Mouse (Mus musculus) layer of hippocampus, adult 2 months (tissue): Measurements from ENCODE around the gene Rtp4. TPM values are rescaled to one million over a fixed set of nuclear protein-coding genes. Genes with fewer than 3 reads are reported as not detected.

ENCODE experiments used
- DNase-seq, 2 experiments: peaks; one replicate each; pipeline ENCODE4 v3.0.0; 2022; ENCODE audit warnings: low spot score in 2 of 2
- H3K27ac ChIP-seq: fragments of 200-600 bp; 2 replicates; pipeline ENCODE4 v1.8.1; 2022
- H3K4me3 ChIP-seq: fragments of 200-600 bp; 2 replicates; pipeline ENCODE4 v1.8.1; 2022; ENCODE audit warnings: mild to moderate bottlenecking
- CTCF ChIP-seq: fragments of 200-600 bp; conservative IDR thresholded peaks from 2 replicates; pipeline ENCODE4 v1.8.1; 2022; ENCODE audit warnings: antibody characterized with exemption, mild to moderate bottlenecking, moderate library complexity
- long read RNA-seq, 2 experiments: library from polyadenylated mRNA; stranded (forward); transcript quantifications; one replicate each; pipeline ENCODE4 v2.0.0; 2021; ENCODE audit warnings: borderline mapping rate in 2 of 2
- total RNA-seq, 2 experiments: library from RNA; stranded (reverse); gene quantifications; 2 replicates each; pipeline ENCODE4 v1.2.3; 2021

Rtp4 gene
- total RNA-seq: 1 to 10 TPM; 1.6 to 1.9 TPM
- long read RNA-seq, experiment 1, partial matches to known transcripts: 0 of 8 reads
- long read RNA-seq, experiment 1, other reads (novel, unspliced or antisense): 4 of 8 reads
- long read RNA-seq, experiment 2, partial matches to known transcripts: 0 of 3 reads
- long read RNA-seq, experiment 2, other reads (novel, unspliced or antisense): 1 of 3 reads

- Histone ChIP-seq H3K4me3 (peak within 1 kb of the TSS; percentile 62), H3K27ac (peak within 1 kb of the TSS; percentile 89)
- no peak for TF ChIP-seq CTCF
- DNase-seq: peak; percentile 25 to 32
Observed at GRCm38 (mm10) chr16:23520235-23520871, at the start of gene Rtp4, which contains the start of gene Masp1. TSS of gene Rtp4 (plus strand) at chr16:23520291. TSS of gene Masp1 (minus strand) at chr16:23520815.

GRCm38 (mm10) chr16:23471551-23471950 is 48.5 kb upstream of the Rtp4 start:
- no peak for TF ChIP-seq CTCF
- DNase-seq: no peak

GRCm38 (mm10) chr16:23472046-23472445 is 48.0 kb upstream of the Rtp4 start:
- no peak for TF ChIP-seq CTCF
- H3K4me3 ChIP-seq: no peak overlapping the region
- DNase-seq: no peak
- no peak overlapping the region for H3K27ac ChIP-seq

More at GRCm38 (mm10) chr16:23471551-23471950, 48.5 kb upstream of the Rtp4 start:
- Histone ChIP-seq H3K27ac (no peak overlapping the region), H3K4me3 (no peak overlapping the region)

GRCm38 (mm10) chr16:23475651-23476050 is 44.4 kb upstream of the Rtp4 start:
- DNase-seq: no peak
- H3K27ac ChIP-seq: no peak overlapping the region
- no peak for TF ChIP-seq CTCF
- H3K4me3 ChIP-seq: no peak overlapping the region

- Histone ChIP-seq H3K4me3 (no peak overlapping the region), H3K27ac (no peak overlapping the region)
- TF ChIP-seq CTCF: no peak
- no peak for DNase-seq
Observed at GRCm38 (mm10) chr16:23476598-23476997, 43.5 kb upstream of the Rtp4 start.

GRCm38 (mm10) chr16:23479872-23480603 is 40.1 kb upstream of the Rtp4 start:
- TF ChIP-seq CTCF: no peak
- Histone ChIP-seq H3K4me3 (no peak overlapping the region), H3K27ac (no peak overlapping the region)
- DNase-seq: no peak

- TF ChIP-seq CTCF: no peak
- no peak overlapping the region for H3K27ac ChIP-seq
- H3K4me3 ChIP-seq: no peak overlapping the region
- DNase-seq: no peak
Observed at GRCm38 (mm10) chr16:23482218-23482617, 37.9 kb upstream of the Rtp4 start.

- DNase-seq: no peak
- H3K27ac ChIP-seq: no peak overlapping the region
- no peak overlapping the region for H3K4me3 ChIP-seq
- no peak for TF ChIP-seq CTCF
Observed at GRCm38 (mm10) chr16:23482846-23483245, 37.2 kb upstream of the Rtp4 start.

GRCm38 (mm10) chr16:23483292-23483691 is 36.8 kb upstream of the Rtp4 start:
- no peak for TF ChIP-seq CTCF
- Histone ChIP-seq H3K4me3 (no peak overlapping the region), H3K27ac (no peak overlapping the region)
- no peak for DNase-seq

GRCm38 (mm10) chr16:23492783-23493182 is 27.3 kb upstream of the Rtp4 start:
- no peak overlapping the region for H3K4me3 ChIP-seq
- no peak for TF ChIP-seq CTCF
- H3K27ac ChIP-seq: no peak overlapping the region
- DNase-seq: no peak

GRCm38 (mm10) chr16:23496245-23496924 is 23.7 kb upstream of the Rtp4 start:
- peak overlapping the region; percentile 61; the same call in 1 of the 2 replicates for H3K27ac ChIP-seq
- DNase-seq: no peak
- no peak overlapping the region for H3K4me3 ChIP-seq
- TF ChIP-seq CTCF: no peak

- DNase-seq: no peak
- no peak for TF ChIP-seq CTCF
- peak overlapping the region; percentile 61; the same call in 1 of the 2 replicates for H3K27ac ChIP-seq
- no peak overlapping the region for H3K4me3 ChIP-seq
Observed at GRCm38 (mm10) chr16:23497440-23497839, 22.7 kb upstream of the Rtp4 start.

GRCm38 (mm10) chr16:23497881-23498280 is 22.2 kb upstream of the Rtp4 start:
- Histone ChIP-seq H3K27ac (peak overlapping the region; percentile 61), H3K4me3 (no peak overlapping the region)
- no peak for TF ChIP-seq CTCF
- DNase-seq: no peak
